Mouse (Mus musculus): Measurements from ENCODE around the gene Lrp3.
"Not testable (repeated sequence)": the region's sequence is repeated elsewhere in the genome, so short reads cannot be mapped to it uniquely, and the experiment has no call there.

Gene Lrp3

GRCm38 (mm10) chr7:35215225-35215624 is at the start of gene Lrp3:
Gene Lrp3, minus strand, starts transcription at chr7:35215498.
- DNase-seq (ENCODE audit: low read depth, low spot score) = peak; percentile 75

GRCm38 (mm10) chr7:35264746-35265145 is 49.4 kb upstream of the Lrp3 start:
- peak; percentile 60 for DNase-seq (ENCODE audit: low read depth, low spot score)

GRCm38 (mm10) chr7:35263595-35264489 is 48.5 kb upstream of the Lrp3 start:
- DNase-seq (ENCODE audit: low read depth, low spot score) = no peak

- DNase-seq (ENCODE audit: low read depth, low spot score) = peak; percentile 88
Observed at GRCm38 (mm10) chr7:35259384-35259783, 44.1 kb upstream of the Lrp3 start.

GRCm38 (mm10) chr7:35258294-35258693 is 43.0 kb upstream of the Lrp3 start:
- DNase-seq (ENCODE audit: low read depth, low spot score) = no peak

GRCm38 (mm10) chr7:35252041-35252558 is 36.8 kb upstream of the Lrp3 start:
- DNase-seq (ENCODE audit: low read depth, low spot score) = peak; percentile 81

- not testable (repeated sequence) for DNase-seq (ENCODE audit: low read depth, low spot score)
Observed at GRCm38 (mm10) chr7:35237935-35238334, 22.6 kb upstream of the Lrp3 start.

GRCm38 (mm10) chr7:35235308-35235707 is 20.0 kb upstream of the Lrp3 start:
- DNase-seq (ENCODE audit: low read depth, low spot score) = peak; percentile 94

- DNase-seq (ENCODE audit: low read depth, low spot score) = peak; percentile 94
Observed at GRCm38 (mm10) chr7:35234361-35235245, 19.3 kb upstream of the Lrp3 start.

- no peak for DNase-seq (ENCODE audit: low read depth, low spot score)
Observed at GRCm38 (mm10) chr7:35233861-35234260, 18.6 kb upstream of the Lrp3 start.

- DNase-seq (ENCODE audit: low read depth, low spot score) = peak; percentile 86
Observed at GRCm38 (mm10) chr7:35232796-35233455, 17.6 kb upstream of the Lrp3 start.

- peak; percentile 73 for DNase-seq (ENCODE audit: low read depth, low spot score)
Observed at GRCm38 (mm10) chr7:35230333-35230732, 15.0 kb upstream of the Lrp3 start.

GRCm38 (mm10) chr7:35220694-35221365 is 5.5 kb upstream of the Lrp3 start:
- DNase-seq (ENCODE audit: low read depth, low spot score) = no peak

GRCm38 (mm10) chr7:35215731-35216130 is 433 bp upstream of the Lrp3 start:
- DNase-seq (ENCODE audit: low read depth, low spot score) = no peak

GRCm38 (mm10) chr7:35214442-35215222 is 666 bp downstream of the Lrp3 start:
- peak; percentile 47 for DNase-seq (ENCODE audit: low read depth, low spot score)

GRCm38 (mm10) chr7:35211791-35212190 is 3.5 kb downstream of the Lrp3 start:
- no peak for DNase-seq (ENCODE audit: low read depth, low spot score)

GRCm38 (mm10) chr7:35199755-35200154 is 15.5 kb downstream of the Lrp3 start:
- no peak for DNase-seq (ENCODE audit: low read depth, low spot score)

GRCm38 (mm10) chr7:35198981-35199754 is 16.1 kb downstream of the Lrp3 start:
- DNase-seq (ENCODE audit: low read depth, low spot score) = no peak

- DNase-seq (ENCODE audit: low read depth, low spot score) = no peak
Observed at GRCm38 (mm10) chr7:35197022-35197421, 18.3 kb downstream of the Lrp3 start.
